Mouse (Mus musculus) T-helper 17 cell (primary cell): Measurements from ENCODE around the gene Dhrs1.

Source experiments
- in situ Hi-C, 2 experiments: fragments of 300-600 bp; cut with MboI, MseI; formaldehyde crosslinking; loops; 1 replicate in 1 of 2; 2 replicates in 1 of 2; pipeline ENCODE4 v1.15.1; 2025; ENCODE audit warnings: high pct_unique_total_duplicates in 2 of 2

Dhrs1 gene

DNA sequence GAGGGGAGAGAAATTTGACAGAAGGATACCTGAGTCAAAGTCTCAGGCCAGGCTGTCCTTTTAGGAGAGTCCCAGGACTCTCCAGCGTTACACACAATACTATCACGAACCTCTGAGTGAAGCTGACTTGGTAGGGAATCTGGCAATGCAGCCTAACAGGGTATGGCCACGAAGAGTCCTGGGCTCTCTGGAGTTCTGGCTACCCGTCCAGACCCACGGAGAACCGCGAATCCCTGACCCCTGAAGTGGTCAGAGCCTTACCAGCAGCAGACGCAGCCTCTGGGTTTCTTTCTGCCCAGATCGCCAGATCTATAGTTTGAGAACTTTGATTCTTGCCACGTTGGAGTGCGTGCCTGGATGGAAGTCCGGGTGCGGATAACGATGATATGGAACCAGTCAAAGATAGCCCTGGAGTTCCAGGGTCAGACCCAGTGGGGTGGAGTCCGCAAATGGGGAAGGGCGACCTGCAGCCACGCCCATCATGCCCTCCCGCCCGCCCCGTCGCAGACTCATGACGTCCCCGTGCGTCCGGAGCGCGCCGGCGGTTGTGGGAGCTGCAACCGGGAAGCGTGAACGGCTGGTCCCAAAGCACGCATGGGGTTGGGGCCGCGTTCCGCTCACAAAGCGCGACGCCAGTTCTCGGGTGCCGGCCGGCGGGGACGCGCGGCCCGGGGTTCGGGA lies at the start of gene Dhrs1, which contains the start of gene Nop9:
Gene Dhrs1 (minus strand): TSS at position 511 of the 681 bp plus-strand sequence.
Gene Nop9 (plus strand): TSS at position 514 of the 681 bp plus-strand sequence.
- in situ Hi-C loops, result no loop called here

DNA sequence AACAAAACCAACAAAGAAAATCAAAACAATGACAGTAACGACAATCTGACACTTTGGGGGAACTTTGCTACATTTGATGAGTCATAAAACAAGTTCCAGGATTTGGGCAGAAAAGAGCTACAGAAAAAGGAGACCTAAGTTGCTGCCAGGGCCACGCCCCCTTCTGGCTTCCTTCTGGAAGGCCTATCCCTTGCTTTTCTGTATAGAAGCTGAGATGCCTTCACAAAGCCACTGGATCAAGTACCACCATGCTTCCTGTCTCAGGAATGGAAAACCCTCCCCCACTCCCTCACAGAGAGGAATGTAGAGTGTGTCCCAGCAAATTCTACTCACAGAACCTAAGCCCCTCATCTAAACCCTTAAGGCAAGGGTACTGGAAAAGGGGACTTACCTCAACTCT lies 48.5 kb upstream of the Dhrs1 start:
- in situ Hi-C loops, result no loop called here

- in situ Hi-C loops, result no loop called here
These were observed 48.0 kb upstream of the Dhrs1 start for GRCm38 (mm10) chr14:55793461-55793860.

- in situ Hi-C loops, result no loop called here
These were observed 43.0 kb upstream of the Dhrs1 start, which contains the start of gene Ripk3 for GRCm38 (mm10) chr14:55788256-55789050. Ripk3 (minus strand) TSS chr14:55788865.

DNA sequence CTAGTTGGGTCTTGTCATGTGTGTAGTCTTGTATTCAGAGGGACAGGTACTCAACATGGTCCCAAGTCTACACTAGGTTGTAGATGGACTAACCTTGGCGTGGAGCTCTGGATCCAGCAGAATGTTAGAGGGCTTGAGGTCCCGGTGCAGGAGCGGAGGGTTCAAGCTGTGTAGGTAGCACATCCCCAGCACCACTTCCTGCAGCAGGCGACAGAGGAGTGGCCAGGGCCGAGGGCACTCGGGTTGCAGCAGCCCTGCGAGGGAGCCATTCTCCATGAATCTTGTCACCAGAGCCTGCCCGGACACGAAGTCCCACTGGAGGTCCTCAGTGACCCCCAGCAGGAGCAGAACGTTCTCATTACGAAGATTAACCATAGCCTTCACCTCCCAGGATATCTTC lies 42.2 kb upstream of the Dhrs1 start:
- in situ Hi-C loops, result no loop called here

DNA sequence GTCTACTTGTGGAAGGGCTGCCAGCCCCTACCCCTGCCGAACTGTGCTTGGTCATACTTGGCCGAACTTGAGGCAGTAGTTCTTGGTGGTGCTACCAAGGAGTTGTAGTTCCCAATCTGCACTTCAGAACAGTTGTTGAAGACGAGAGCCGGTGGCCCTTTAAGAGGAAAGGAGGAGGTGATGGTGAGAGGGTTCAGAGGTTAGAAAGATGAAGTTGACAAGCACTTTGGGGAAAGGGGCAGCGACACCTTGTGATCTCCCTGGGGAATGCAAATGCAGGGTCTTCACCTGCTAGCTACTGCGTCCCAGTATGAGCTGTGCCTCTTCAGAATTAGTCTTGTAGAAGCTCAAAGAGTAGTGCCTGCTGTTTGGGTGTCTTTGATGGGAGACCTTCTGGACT lies 39.7 kb upstream of the Dhrs1 start:
- in situ Hi-C loops, result no loop called here

- in situ Hi-C loops, result no loop called here
These were observed 38.4 kb upstream of the Dhrs1 start, which contains the start of gene Adcy4 for GRCm38 (mm10) chr14:55783958-55784235. Adcy4 (minus strand) TSS chr14:55784095.

- in situ Hi-C loops, result no loop called here
These were observed 37.9 kb upstream of the Dhrs1 start for GRCm38 (mm10) chr14:55783171-55783957.

- in situ Hi-C loops, result no loop called here
These were observed 37.0 kb upstream of the Dhrs1 start for GRCm38 (mm10) chr14:55782361-55782960.

- in situ Hi-C loops, result no loop called here
These were observed 35.8 kb upstream of the Dhrs1 start for GRCm38 (mm10) chr14:55781310-55781709.

DNA sequence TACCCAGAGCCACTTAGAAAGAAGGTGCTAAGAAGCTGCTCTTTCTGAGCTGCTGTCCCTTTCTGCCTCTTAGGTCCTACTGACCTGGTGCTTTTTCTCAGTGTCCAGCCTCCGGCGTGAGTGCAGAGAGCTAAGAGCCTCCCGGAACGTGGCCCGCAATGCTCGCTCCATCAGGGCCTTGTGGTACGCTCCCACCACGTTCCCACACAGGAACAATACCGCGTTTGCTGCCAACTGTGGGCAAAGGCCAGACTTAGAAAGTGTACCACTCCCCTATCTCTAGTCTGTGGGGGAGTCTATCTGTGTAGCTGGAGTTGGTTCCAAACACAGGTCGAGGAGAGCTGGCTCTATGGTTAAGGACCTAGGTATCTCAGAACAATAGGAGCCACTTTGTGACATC lies 35.2 kb upstream of the Dhrs1 start:
- in situ Hi-C loops, result no loop called here

DNA sequence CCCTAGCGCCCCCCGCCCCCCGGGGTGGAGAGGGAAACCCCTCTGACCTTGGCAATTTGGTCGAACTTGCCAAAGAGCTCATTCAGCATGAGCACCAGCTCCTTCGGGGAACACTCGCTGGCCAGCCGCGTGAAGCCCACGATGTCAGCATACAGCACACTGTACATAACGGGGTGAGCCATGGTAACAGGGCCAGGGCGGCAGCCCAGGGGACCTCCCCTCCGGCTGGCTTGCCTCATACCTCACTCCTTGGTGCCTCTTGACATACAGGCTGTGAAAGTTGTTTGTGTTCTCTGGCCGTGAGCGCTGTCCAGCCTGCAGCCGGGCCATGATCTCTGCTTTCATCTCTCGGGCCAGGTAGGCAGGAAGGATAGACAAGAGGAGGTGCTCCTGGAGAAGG lies 34.2 kb upstream of the Dhrs1 start:
- in situ Hi-C loops, result no loop called here

DNA sequence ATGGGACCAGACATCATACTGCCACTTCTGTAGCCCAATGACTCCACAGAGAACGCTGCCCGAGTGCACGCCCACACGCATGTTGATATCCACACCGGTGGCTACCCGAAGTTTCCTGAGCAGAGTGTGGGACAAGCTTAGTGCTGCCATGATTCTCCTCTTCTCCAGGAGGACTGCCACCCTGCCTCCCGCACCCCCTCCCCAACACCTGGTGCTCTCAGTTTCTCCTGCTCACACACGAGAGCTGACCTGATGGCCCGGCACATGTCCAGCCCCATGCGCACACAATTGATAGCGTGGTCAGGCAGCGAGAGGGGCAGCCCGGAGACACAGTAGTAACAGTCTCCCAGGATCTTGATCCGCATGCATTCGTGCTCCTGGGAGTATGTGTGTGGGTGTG lies 33.2 kb upstream of the Dhrs1 start:
- in situ Hi-C loops, result no loop called here

- in situ Hi-C loops, result no loop called here
These were observed 32.3 kb upstream of the Dhrs1 start for GRCm38 (mm10) chr14:55777806-55778205.

DNA sequence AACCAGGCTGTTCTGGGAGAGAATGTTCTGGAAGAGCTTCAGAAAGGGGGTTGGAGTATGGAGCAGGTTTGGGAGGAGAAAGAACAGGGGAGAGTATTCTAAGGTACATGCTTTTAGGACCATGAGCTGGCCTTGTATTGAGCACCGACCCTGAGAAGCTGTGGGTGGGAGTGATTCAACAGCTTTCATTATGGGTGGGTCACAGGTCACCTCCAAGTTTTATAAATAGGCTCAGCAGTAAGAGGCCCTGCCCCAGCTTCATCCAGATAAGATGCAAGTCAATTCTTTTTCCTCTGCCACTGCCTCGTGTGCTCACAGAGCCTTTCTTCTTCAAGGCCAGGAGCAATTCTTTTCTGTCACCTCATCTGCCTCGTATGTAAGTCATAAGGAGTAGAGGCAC lies 31.7 kb upstream of the Dhrs1 start:
- in situ Hi-C loops, result no loop called here

- in situ Hi-C loops, result no loop called here
These were observed 31.2 kb upstream of the Dhrs1 start for GRCm38 (mm10) chr14:55776711-55777110.

DNA sequence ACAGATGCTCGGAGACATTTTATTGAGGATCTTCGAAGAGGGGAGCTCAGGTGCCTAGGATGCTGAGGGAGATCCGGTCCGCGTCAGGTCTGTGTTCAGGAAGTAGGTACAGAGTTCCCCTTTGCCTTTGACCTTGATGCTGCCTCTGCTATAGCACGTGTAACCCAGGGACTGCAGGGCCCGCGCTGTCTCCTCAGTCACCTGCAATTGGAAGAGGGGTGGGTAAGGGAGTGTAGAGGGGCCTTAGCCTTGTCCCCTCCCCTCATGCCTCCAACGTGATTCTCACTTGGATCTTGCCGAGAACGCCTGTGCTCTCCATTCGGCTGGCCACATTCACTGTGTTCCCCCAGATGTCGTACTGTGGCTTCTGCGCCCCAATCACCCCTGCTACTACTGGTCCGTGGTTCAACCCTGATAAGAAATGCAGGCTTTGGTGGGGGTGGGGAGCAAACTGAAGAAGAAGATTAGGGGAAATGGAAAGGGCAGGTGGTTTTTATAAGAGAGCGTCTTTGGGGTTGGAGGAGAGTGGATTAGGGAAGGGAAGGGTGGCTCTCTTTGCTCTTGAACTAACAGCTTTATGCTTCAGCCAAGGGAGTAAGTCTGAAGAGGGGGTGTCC lies 23.7 kb upstream of the Dhrs1 start:
- in situ Hi-C loops, result no loop called here

GRCm38 (mm10) chr14:55768555-55768954 lies 23.1 kb upstream of the Dhrs1 start:
- in situ Hi-C loops, result no loop called here

- in situ Hi-C loops, result no loop called here
These were observed 22.3 kb upstream of the Dhrs1 start for GRCm38 (mm10) chr14:55767519-55768414.

GRCm38 (mm10) chr14:55765696-55766095 lies 20.2 kb upstream of the Dhrs1 start, which contains the start of gene Ltb4r1:
Ltb4r1 (plus strand) TSS chr14:55765962.
- in situ Hi-C loops, result no loop called here
